Mouse (Mus musculus) testis, adult 2 months (tissue): ENCODE measurements around the gene Mael.

Source experiments
- CTCF ChIP-seq: fragments of 200-500 bp; IDR thresholded peaks from 2 replicates; pipeline ENCODE4 v1.5.1; 2012; ENCODE audit warnings: low read depth, mild to moderate bottlenecking, inconsistent platforms, low read length, moderate library complexity; ENCODE audit not compliant: control insufficient read depth, insufficient read depth, insufficient replicate concordance
- POLR2A ChIP-seq: fragments of 200-500 bp; IDR thresholded peaks from 2 replicates; pipeline ENCODE4 v1.6.1; 2012; ENCODE audit warnings: low read depth, mild to moderate bottlenecking, inconsistent platforms, low read length, moderate library complexity; ENCODE audit not compliant: control insufficient read depth

DNA sequence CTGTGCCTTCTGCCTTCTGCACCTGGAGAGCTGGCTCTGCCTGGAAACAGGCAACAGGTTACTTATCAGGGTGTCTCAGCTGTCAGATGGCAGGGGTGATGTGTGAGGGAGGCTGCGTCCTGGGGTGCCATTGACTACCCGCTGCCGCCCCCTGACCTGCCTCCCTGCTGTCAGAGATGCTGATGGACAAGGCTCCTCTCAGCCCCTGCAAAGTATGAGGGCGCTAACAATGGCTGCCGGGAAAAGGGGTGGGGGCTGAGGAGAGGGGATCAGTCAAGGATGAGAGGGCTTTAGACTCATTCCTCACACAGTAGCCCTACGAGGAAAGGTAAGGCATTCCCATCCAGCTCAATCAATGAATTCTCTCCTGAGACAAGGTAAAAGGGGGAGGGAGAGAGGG lies 17.8 kb upstream of the Mael start:
- no peak for TF ChIP-seq POLR2A
- no peak for TF ChIP-seq CTCF
